Mouse (Mus musculus) heart, adult 2 months (tissue): Measurements from ENCODE around the gene Macrod1.

Experiments used
- EP300 ChIP-seq: fragments of 200-500 bp; IDR thresholded peaks from 2 replicates; pipeline ENCODE4 v1.6.1; 2011; ENCODE audit warnings: low read depth, low read length, control low read depth; ENCODE audit not compliant: insufficient read depth
- POLR2A ChIP-seq: fragments of 200-500 bp; IDR thresholded peaks from 2 replicates; pipeline ENCODE4 v1.6.1; 2011; ENCODE audit warnings: mild to moderate bottlenecking, low read depth, low read length, control low read depth; ENCODE audit not compliant: insufficient read depth

GRCm38 (mm10) chr19:7117141-7117540 is 60.5 kb downstream of the Macrod1 start:
- TF ChIP-seq EP300, result no peak
- TF ChIP-seq POLR2A, result no peak
